Mouse (Mus musculus) kidney, adult 9 months (tissue): ENCODE measurements at regions not wholly inside any gene's neighbourhood (a gene's known extent, or its start where the extent isn't known, plus 50 kb on each side); places are given as distances from the start of the nearest gene placed in this dataset.

Experiments
- DNase-seq: peaks from one replicate; pipeline ENCODE4 v3.0.0; 2022

GRCm38 (mm10) chr2:173334856-173335595 is 58.7 kb upstream of the Pmepa1 start:
- DNase-seq = no peak

GRCm38 (mm10) chr2:173335859-173336258 is 59.5 kb upstream of the Pmepa1 start:
- peak; percentile 92 for DNase-seq

- DNase-seq = peak; percentile 58
Measured at GRCm38 (mm10) chr2:173337666-173338065, 61.3 kb upstream of the Pmepa1 start.

- peak; percentile 58 for DNase-seq
Measured at GRCm38 (mm10) chr2:173338671-173339070, 62.3 kb upstream of the Pmepa1 start.

GRCm38 (mm10) chr2:173339211-173339610 is 62.9 kb upstream of the Pmepa1 start:
- DNase-seq = no peak

- no peak for DNase-seq
Measured at GRCm38 (mm10) chr2:173340044-173340601, 63.8 kb upstream of the Pmepa1 start.

- no peak for DNase-seq
Measured at GRCm38 (mm10) chr2:173342605-173343260, 66.4 kb upstream of the Pmepa1 start.

- DNase-seq = no peak
Measured at GRCm38 (mm10) chr2:173343665-173344064, 67.3 kb upstream of the Pmepa1 start.

- no peak for DNase-seq
Measured at GRCm38 (mm10) chr2:173344221-173344620, 67.9 kb upstream of the Pmepa1 start.

- DNase-seq = no peak
Measured at GRCm38 (mm10) chr2:173347341-173347740, 71.0 kb upstream of the Pmepa1 start.

- DNase-seq = no peak
Measured at GRCm38 (mm10) chr2:173348757-173349156, 72.4 kb upstream of the Pmepa1 start.

GRCm38 (mm10) chr2:173349510-173349909 is 73.2 kb upstream of the Pmepa1 start:
- no peak for DNase-seq

- DNase-seq = no peak
Measured at GRCm38 (mm10) chr2:173349910-173350309, 73.6 kb upstream of the Pmepa1 start.

- DNase-seq = no peak
Measured at GRCm38 (mm10) chr2:173350405-173350804, 74.1 kb upstream of the Pmepa1 start.

- DNase-seq = no peak
Measured at GRCm38 (mm10) chr2:173350831-173351230, 74.5 kb upstream of the Pmepa1 start.

GRCm38 (mm10) chr2:173351831-173352755 is 75.8 kb upstream of the Pmepa1 start:
- DNase-seq = peak; percentile 48

- no peak for DNase-seq
Measured at GRCm38 (mm10) chr2:173352756-173353139, 76.4 kb upstream of the Pmepa1 start.

- no peak for DNase-seq
Measured at GRCm38 (mm10) chr2:173353435-173354241, 77.3 kb upstream of the Pmepa1 start.

- no peak for DNase-seq
Measured at GRCm38 (mm10) chr2:173356786-173357185, 80.5 kb upstream of the Pmepa1 start.

- DNase-seq = no peak
Measured at GRCm38 (mm10) chr2:173365441-173366166, 89.3 kb upstream of the Pmepa1 start.

GRCm38 (mm10) chr2:173366734-173367133 is 90.4 kb upstream of the Pmepa1 start:
- no peak for DNase-seq
